Mouse (Mus musculus) heart, adult 2 months (tissue): ENCODE data around the gene Lin54.

Experiments used
- CTCF ChIP-seq: fragments of 200-600 bp; IDR thresholded peaks from 2 replicates; pipeline ENCODE4 v1.8.1; 2022; ENCODE audit warnings: antibody characterized with exemption, mild to moderate bottlenecking, moderate library complexity
- EP300 ChIP-seq: fragments of 200-500 bp; IDR thresholded peaks from 2 replicates; pipeline ENCODE4 v1.6.1; 2011; ENCODE audit warnings: low read depth, low read length, control low read depth; ENCODE audit not compliant: insufficient read depth
- POLR2A ChIP-seq: fragments of 200-500 bp; IDR thresholded peaks from 2 replicates; pipeline ENCODE4 v1.6.1; 2011; ENCODE audit warnings: mild to moderate bottlenecking, low read depth, low read length, control low read depth; ENCODE audit not compliant: insufficient read depth

- TF ChIP-seq EP300 (no peak), POLR2A (0 out of 2 replicates have a peak, but pooled peaks have one; percentile 25), CTCF (peak; percentile 43)
These were observed 25.7 kb upstream of the Lin54 start for GRCm38 (mm10) chr5:100526164-100526563.
